ENCODE assay signal across 17 mouse cellular contexts in genomic region chr6:7814146-7814545, GRCm38 (mm10).
"Had no signal": no experiment of that assay in that cellular context is flagged by ENCODE, and none has a peak within 500 bp of the region (broad histone marks: within the 10 kb centered on the region; RNA-seq: fewer than 3 reads in every experiment).

No protein-coding gene starts in this region.

- DNase-seq: lung, adult 2 months; lung, postnatal 14 days; lung, postnatal 36 days; right cerebral cortex, postnatal 14 days; thymus, adult 2 months; thymus, postnatal 14 days; thymus, postnatal 36 days had no signal

- H3K9ac ChIP-seq: liver, embryonic 14.5 days; lung, embryonic 15.5 days; midbrain, embryonic 13.5 days; midbrain, embryonic 15.5 days; neural tube, embryonic 12.5 days; stomach, embryonic 15.5 days had no signal

- H3K4me3 ChIP-seq: lung, embryonic 15.5 days; midbrain, embryonic 13.5 days; midbrain, embryonic 15.5 days; neural tube, embryonic 12.5 days; stomach, embryonic 15.5 days had no signal

- H3K9me3 ChIP-seq: lung, embryonic 15.5 days; midbrain, embryonic 13.5 days; midbrain, embryonic 15.5 days; neural tube, embryonic 12.5 days; stomach, embryonic 15.5 days had no signal

- H3K4me1 ChIP-seq: lung, embryonic 15.5 days; midbrain, embryonic 13.5 days; midbrain, embryonic 15.5 days; neural tube, embryonic 12.5 days; stomach, embryonic 15.5 days had no signal

- ATAC-seq: lung, postnatal 0 days; midbrain, embryonic 13.5 days; midbrain, embryonic 15.5 days had no signal

- H3K27me3 ChIP-seq: lung, embryonic 15.5 days; midbrain, embryonic 13.5 days; midbrain, embryonic 15.5 days; neural tube, embryonic 12.5 days; stomach, embryonic 15.5 days had no signal

- H3K27ac ChIP-seq: liver, embryonic 14.5 days; lung, embryonic 15.5 days; macrophage; midbrain, embryonic 13.5 days; midbrain, embryonic 15.5 days; neural tube, embryonic 12.5 days; stomach, embryonic 15.5 days; stomach, postnatal 0 days had no signal

- H3K4me2 ChIP-seq: lung, embryonic 15.5 days; midbrain, embryonic 11.5 days; midbrain, embryonic 13.5 days; midbrain, embryonic 15.5 days; neural tube, embryonic 12.5 days; stomach, embryonic 15.5 days had no signal

- H3K36me3 ChIP-seq: lung, embryonic 15.5 days; midbrain, embryonic 13.5 days; midbrain, embryonic 15.5 days; neural tube, embryonic 12.5 days; stomach, embryonic 15.5 days had no signal
